Mouse (Mus musculus): Measurements from ENCODE around the gene Cfap61. TPM values are rescaled to one million over a fixed set of nuclear protein-coding genes. Genes with fewer than 3 reads are reported as not detected.

The Cfap61 gene
- total RNA-seq, 2 experiments from 2014 or later, result 2.5 to 4.7 TPM

GRCm38 (mm10) chr2:146077117-146077516, 142.5 kb downstream of the Cfap61 start:
- no peak for DNase-seq (ENCODE audit: low spot score in 2 of 2)

GRCm38 (mm10) chr2:146080282-146080681, 145.7 kb downstream of the Cfap61 start:
- no peak for DNase-seq (ENCODE audit: low spot score in 2 of 2)

- DNase-seq (ENCODE audit: low spot score in 2 of 2), result no peak
Measured at GRCm38 (mm10) chr2:146083326-146083871, 148.8 kb downstream of the Cfap61 start.

- no peak for DNase-seq (ENCODE audit: low spot score in 2 of 2)
Measured at GRCm38 (mm10) chr2:146087411-146087810, 152.8 kb downstream of the Cfap61 start.

GRCm38 (mm10) chr2:146089157-146089692, 154.6 kb downstream of the Cfap61 start:
- no peak for DNase-seq (ENCODE audit: low spot score in 2 of 2)

- no peak for DNase-seq (ENCODE audit: low spot score in 2 of 2)
Measured at GRCm38 (mm10) chr2:146097532-146097931, 162.9 kb downstream of the Cfap61 start.

- DNase-seq (ENCODE audit: low spot score in 2 of 2), result no peak
Measured at GRCm38 (mm10) chr2:146098853-146099717, 164.5 kb downstream of the Cfap61 start.

- DNase-seq (ENCODE audit: low spot score in 2 of 2), result no peak
Measured at GRCm38 (mm10) chr2:146099838-146100237, 165.3 kb downstream of the Cfap61 start.

GRCm38 (mm10) chr2:146100489-146101060, 166.0 kb downstream of the Cfap61 start:
- DNase-seq (ENCODE audit: low spot score in 2 of 2), result no peak

- no peak for DNase-seq (ENCODE audit: low spot score in 2 of 2)
Measured at GRCm38 (mm10) chr2:146102600-146102999, 168.0 kb downstream of the Cfap61 start.

- no peak for DNase-seq (ENCODE audit: low spot score in 2 of 2)
Measured at GRCm38 (mm10) chr2:146105341-146105740, 170.8 kb downstream of the Cfap61 start.

GRCm38 (mm10) chr2:146107980-146108379, 173.4 kb downstream of the Cfap61 start:
- no peak for DNase-seq (ENCODE audit: low spot score in 2 of 2)

- no peak for DNase-seq (ENCODE audit: low spot score in 2 of 2)
Measured at GRCm38 (mm10) chr2:146109921-146110320, 175.3 kb downstream of the Cfap61 start.

GRCm38 (mm10) chr2:146116282-146116681, 181.7 kb downstream of the Cfap61 start:
- DNase-seq (ENCODE audit: low spot score in 2 of 2), result no peak

GRCm38 (mm10) chr2:146116726-146117125, 182.1 kb downstream of the Cfap61 start:
- no peak for DNase-seq (ENCODE audit: low spot score in 2 of 2)

GRCm38 (mm10) chr2:146117191-146117914, 182.8 kb downstream of the Cfap61 start:
- no peak for DNase-seq (ENCODE audit: low spot score in 2 of 2)

GRCm38 (mm10) chr2:146117915-146118403, 183.4 kb downstream of the Cfap61 start:
- DNase-seq (ENCODE audit: low spot score in 2 of 2), result no peak

- DNase-seq (ENCODE audit: low spot score in 2 of 2), result no peak
Measured at GRCm38 (mm10) chr2:146121551-146121950, 187.0 kb downstream of the Cfap61 start.

GRCm38 (mm10) chr2:146125129-146125528, 190.5 kb downstream of the Cfap61 start:
- DNase-seq (ENCODE audit: low spot score in 2 of 2), result no peak

- DNase-seq (ENCODE audit: low spot score in 2 of 2), result no peak
Measured at GRCm38 (mm10) chr2:146128622-146129021, 194.0 kb downstream of the Cfap61 start.

- no peak for DNase-seq (ENCODE audit: low spot score in 2 of 2)
Measured at GRCm38 (mm10) chr2:146130514-146130913, 195.9 kb downstream of the Cfap61 start.
